Mouse (Mus musculus) large intestine, adult 2 months (tissue): ENCODE results near the gene Uqcr11. TPM values are rescaled to one million over a fixed set of nuclear protein-coding genes. Genes with fewer than 3 reads are reported as not detected.

ENCODE experiments used
- DNase-seq: peaks from one replicate; pipeline ENCODE4 v3.0.0-alpha.2; 2012; ENCODE audit warnings: low read depth, low spot score
- WGBS: fragments of 180-500 bp; shearing (Covaris S2); methylation state at CpG from one replicate; pipeline ENCODE4 v1.1.7; 2018; 5-methylcytosine and 5-hydroxymethylcytosine counted together
- polyA plus RNA-seq: library from polyadenylated mRNA; depleted of rRNA; stranded (reverse); fragments of >200 nt; gene quantifications from 2 replicates; pipeline ENCODE4 v1.2.3, GENCODE M21; 2012

Uqcr11 gene
- polyA plus RNA-seq, 1 experiment, result 2,475 TPM

GRCm38 (mm10) chr10:80432387-80432785 lies 25.8 kb upstream of the Uqcr11 start:
- WGBS, result under 1% methylated on average over 4 of the region's 4 CpGs
- DNase-seq, result no peak

GRCm38 (mm10) chr10:80431570-80432386 lies 25.1 kb upstream of the Uqcr11 start:
- no peak for DNase-seq

GRCm38 (mm10) chr10:80430375-80430980 lies 23.8 kb upstream of the Uqcr11 start:
- no peak for DNase-seq
- 69% methylated on average over 6 of the region's 8 CpGs for WGBS

More at GRCm38 (mm10) chr10:80431570-80432386, 25.1 kb upstream of the Uqcr11 start:
- 22% methylated on average over 16 of the region's 16 CpGs for WGBS

- DNase-seq, result no peak
Measured at GRCm38 (mm10) chr10:80429800-80430199, 23.2 kb upstream of the Uqcr11 start.

GRCm38 (mm10) chr10:80425041-80425440 lies 18.4 kb upstream of the Uqcr11 start:
- WGBS, result 96% methylated on average over 3 of the region's 3 CpGs
- DNase-seq, result no peak

More at GRCm38 (mm10) chr10:80429800-80430199, 23.2 kb upstream of the Uqcr11 start:
- 84% methylated on average over 8 of the region's 8 CpGs for WGBS

- 47% methylated on average over 4 of the region's 4 CpGs for WGBS
- DNase-seq, result no peak
Measured at GRCm38 (mm10) chr10:80423562-80423961, 16.9 kb upstream of the Uqcr11 start.

- DNase-seq, result no peak
- 68% methylated on average over 9 of the region's 9 CpGs for WGBS
Measured at GRCm38 (mm10) chr10:80421651-80422472, 15.2 kb upstream of the Uqcr11 start.

GRCm38 (mm10) chr10:80421208-80421607 lies 14.6 kb upstream of the Uqcr11 start:
- 95% methylated on average over 8 of the region's 8 CpGs for WGBS
- DNase-seq, result no peak

- DNase-seq, result no peak
- 91% methylated on average over 10 of the region's 10 CpGs for WGBS
Measured at GRCm38 (mm10) chr10:80420729-80421128, 14.1 kb upstream of the Uqcr11 start.

GRCm38 (mm10) chr10:80419419-80419818 lies 12.8 kb upstream of the Uqcr11 start:
- no peak for DNase-seq
- 44% methylated on average over 8 of the region's 8 CpGs for WGBS

- no peak for DNase-seq
- 37% methylated on average over 3 of the region's 3 CpGs for WGBS
Measured at GRCm38 (mm10) chr10:80418311-80418710, 11.7 kb upstream of the Uqcr11 start.

- 100% methylated on average over 1 of the region's 1 CpGs for WGBS
- no peak for DNase-seq
Measured at GRCm38 (mm10) chr10:80417841-80418240, 11.2 kb upstream of the Uqcr11 start.

GRCm38 (mm10) chr10:80417371-80417770 lies 10.7 kb upstream of the Uqcr11 start:
- 93% methylated on average over 10 of the region's 10 CpGs for WGBS
- no peak for DNase-seq

- no peak for DNase-seq
- 91% methylated on average over 7 of the region's 7 CpGs for WGBS
Measured at GRCm38 (mm10) chr10:80415566-80415965, 8.9 kb upstream of the Uqcr11 start.

- 78% methylated on average over 44 of the region's 44 CpGs for WGBS
- no peak for DNase-seq
Measured at GRCm38 (mm10) chr10:80412656-80413541, 6.3 kb upstream of the Uqcr11 start.

GRCm38 (mm10) chr10:80407924-80408323 lies 1.3 kb upstream of the Uqcr11 start:
- no peak for DNase-seq
- 36% methylated on average over 4 of the region's 4 CpGs for WGBS

- 35% methylated on average over 10 of the region's 10 CpGs for WGBS
- no peak for DNase-seq
Measured at GRCm38 (mm10) chr10:80405481-80406173, 1.0 kb downstream of the Uqcr11 start.

- WGBS, result 83% methylated on average over 4 of the region's 4 CpGs
- DNase-seq, result no peak
Measured at GRCm38 (mm10) chr10:80403044-80403692, 3.5 kb downstream of the Uqcr11 start.
